Mouse (Mus musculus) T-helper 1 cell (primary cell): ENCODE data around the gene Cd101.

Experiments
- in situ Hi-C: fragments of 300-600 bp; cut with MboI, MseI; formaldehyde crosslinking; loops from one replicate; pipeline ENCODE4 v1.15.1; 2025; ENCODE audit warnings: high pct_unique_total_duplicates

Gene Cd101

DNA sequence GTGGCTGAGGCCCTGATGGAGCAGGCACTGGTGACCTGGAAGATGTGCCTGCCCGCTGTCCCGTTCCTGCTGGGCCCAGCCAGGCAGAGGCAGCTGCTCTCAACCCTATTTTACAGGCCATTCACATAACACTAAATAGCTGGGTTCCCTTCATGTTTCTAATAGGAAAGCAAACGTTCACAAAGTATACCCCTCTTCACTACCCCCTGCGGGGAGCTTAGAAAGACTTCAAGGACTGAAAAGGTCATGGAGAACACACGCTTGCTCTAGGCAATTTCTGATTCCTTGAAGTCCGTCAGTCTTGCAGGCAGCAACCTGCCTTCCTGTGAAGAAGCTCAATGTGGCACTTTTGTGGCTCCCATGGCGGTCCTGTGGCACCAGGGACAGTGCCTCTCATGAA lies 12.6 kb upstream of the Cd101 start:
- in situ Hi-C loops: no loop called here

DNA sequence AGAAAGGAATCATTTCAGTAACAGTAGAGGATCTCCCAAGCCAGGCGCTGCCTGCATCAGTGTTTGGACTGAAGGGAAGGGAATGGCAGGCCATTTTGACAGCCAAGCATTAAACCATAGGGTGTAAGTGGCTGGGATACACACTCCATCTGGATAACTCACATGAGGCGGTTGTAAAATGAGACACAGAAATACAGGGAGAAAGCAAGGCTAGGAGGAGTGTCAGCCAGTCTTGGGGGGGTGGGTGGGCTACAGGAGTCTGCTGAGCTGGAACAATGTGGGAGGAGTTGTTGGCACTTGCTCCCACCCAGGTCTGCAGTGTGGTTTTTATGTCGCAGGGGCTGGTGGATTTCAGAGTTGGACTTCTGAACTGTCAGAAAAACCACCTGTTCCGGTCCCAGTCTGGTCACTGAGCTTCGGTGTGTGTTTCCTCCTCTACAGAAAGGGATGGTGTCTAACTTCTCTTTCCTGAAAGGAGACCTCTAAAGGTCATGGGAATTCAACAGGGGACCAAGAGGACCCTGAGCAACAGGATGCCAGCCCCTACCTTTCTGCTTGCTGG lies 8.7 kb upstream of the Cd101 start:
- in situ Hi-C loops: no loop called here

- in situ Hi-C loops: no loop called here
Measured at GRCm38 (mm10) chr3:101036001-101036400, 6.6 kb upstream of the Cd101 start.

- in situ Hi-C loops: no loop called here
Measured at GRCm38 (mm10) chr3:101034509-101034908, 5.2 kb upstream of the Cd101 start.

GRCm38 (mm10) chr3:101033644-101034043 lies 4.3 kb upstream of the Cd101 start:
- in situ Hi-C loops: no loop called here

- in situ Hi-C loops: no loop called here
Measured at GRCm38 (mm10) chr3:101031456-101032142, 2.2 kb upstream of the Cd101 start.

DNA sequence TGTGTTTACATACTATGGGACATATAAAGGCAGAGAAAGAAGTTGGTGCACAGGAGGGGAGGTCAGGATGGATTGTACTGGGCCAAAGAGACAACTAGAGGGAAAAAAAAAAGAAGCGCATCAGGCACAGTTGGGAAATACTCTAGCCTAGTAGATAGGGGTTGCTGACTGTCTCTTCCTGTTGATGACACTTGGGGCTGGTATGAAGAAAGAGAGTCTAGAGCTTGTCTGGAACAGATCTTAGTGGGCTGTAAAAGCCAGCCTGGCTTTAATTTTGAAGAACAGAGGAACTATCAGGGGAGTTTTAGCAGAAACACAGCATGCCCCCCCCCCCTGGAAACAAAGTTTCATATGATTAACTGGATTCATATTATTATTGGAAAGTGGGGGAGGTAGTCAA lies 1.3 kb upstream of the Cd101 start:
- in situ Hi-C loops: no loop called here

- in situ Hi-C loops: no loop called here
Measured at GRCm38 (mm10) chr3:101026741-101027140, 2.6 kb downstream of the Cd101 start.

- in situ Hi-C loops: no loop called here
Measured at GRCm38 (mm10) chr3:101022967-101023366, 6.4 kb downstream of the Cd101 start.

DNA sequence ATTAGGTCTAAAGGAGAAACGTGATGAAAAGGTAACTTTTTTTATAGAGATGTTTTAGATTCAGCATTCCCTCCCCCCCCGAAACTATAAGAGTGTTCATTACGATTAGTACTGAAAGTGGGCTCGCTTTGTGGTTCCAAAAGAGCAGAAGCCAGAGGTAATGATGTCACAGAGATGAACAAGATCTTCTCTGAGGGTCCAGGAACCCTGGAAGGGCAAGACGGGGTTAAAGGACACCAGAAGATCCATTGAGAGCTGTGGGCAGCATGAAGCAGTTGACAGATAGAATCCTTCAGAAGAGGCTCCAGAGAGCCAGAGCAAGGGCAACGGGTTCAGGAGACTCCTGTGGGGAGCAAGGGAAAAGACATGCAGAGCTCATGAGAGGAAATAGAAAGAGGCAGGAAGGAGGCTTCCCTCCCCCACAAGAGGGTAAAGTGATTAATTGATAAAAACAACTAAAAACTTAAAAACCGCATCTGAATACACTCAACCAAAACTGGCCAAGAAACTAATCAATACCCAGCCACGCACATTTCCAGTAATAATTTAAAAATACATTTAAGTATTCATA lies 7.8 kb downstream of the Cd101 start:
- in situ Hi-C loops: no loop called here

DNA sequence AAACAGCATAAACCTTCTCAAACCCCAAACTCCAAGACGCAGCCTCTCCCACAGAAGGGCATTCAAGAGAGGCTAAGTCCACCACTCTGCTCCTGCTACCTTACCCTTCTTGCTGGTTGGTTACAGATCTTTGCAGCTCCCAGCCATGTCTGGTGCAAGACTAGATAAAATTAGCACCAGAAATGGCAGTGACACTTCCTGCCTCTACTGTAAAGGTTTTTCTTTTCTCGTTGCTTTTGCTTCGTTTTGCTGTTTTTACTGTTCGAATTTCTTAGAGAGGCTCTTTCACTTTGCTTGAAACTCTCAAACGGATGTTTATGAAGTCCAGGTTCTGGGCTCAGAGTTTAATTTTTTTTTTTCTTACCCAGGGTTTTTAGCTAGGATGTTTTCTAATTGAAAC lies 8.3 kb downstream of the Cd101 start:
- in situ Hi-C loops: no loop called here

DNA sequence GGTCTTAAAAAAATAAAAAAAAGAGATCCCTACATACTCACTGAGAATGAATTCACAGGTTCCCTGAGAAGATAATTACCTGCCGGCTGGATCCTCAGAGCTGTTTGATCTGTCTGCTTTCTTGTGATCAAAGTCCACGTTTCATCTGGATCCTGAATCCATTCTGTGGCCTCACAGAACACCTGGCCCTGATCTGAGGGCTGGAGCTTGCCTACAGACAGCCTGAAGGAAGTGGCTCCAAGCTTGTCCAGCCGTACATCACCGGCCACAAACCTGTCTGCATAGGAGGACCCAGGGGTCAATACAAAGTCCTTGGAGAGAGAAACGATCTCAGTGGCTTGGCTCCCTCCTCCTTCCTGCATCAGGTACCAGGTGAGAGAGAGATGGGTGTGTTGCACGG lies 10.9 kb downstream of the Cd101 start:
- in situ Hi-C loops: no loop called here

DNA sequence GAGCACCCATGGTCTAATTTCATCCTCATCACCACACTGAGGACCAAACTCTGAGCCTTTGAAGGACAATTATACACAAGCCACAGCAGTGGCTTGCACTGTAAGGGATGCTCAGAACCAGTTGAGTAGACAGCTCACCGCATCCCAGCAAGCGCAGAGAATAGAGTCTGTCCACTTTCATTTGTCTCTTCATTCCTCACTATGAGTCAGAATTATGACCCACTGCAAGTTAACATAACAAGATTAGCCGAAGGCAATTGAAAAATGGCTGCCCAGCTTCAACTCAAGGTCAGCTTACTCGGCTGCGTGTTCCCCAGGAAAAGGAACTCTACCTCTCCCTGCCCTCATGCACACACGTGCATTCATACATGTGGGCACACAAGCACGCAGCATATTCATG lies 13.3 kb downstream of the Cd101 start:
- in situ Hi-C loops: no loop called here

- in situ Hi-C loops: no loop called here
Measured at GRCm38 (mm10) chr3:101015254-101015653, 14.1 kb downstream of the Cd101 start.

DNA sequence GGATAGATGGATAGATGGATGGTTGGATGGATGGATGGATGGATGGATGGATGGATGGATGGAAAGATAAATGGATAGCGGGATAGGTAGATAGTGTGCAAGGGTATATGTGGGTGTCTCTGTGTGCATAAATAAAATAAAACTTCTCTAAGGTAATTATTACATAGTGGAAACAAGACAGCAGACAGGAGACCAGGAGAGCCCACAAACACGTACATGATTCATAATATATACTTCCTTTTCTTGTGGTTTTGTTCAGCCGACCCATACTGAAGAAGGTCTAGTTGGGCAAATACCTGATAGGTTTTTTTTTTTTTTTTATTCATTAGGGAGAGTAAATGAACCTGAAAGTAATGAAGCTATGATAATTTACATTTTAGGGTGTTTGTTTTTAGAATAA lies 15.8 kb downstream of the Cd101 start:
- in situ Hi-C loops: no loop called here

- in situ Hi-C loops: no loop called here
Measured at GRCm38 (mm10) chr3:101013005-101013404, 16.4 kb downstream of the Cd101 start.

DNA sequence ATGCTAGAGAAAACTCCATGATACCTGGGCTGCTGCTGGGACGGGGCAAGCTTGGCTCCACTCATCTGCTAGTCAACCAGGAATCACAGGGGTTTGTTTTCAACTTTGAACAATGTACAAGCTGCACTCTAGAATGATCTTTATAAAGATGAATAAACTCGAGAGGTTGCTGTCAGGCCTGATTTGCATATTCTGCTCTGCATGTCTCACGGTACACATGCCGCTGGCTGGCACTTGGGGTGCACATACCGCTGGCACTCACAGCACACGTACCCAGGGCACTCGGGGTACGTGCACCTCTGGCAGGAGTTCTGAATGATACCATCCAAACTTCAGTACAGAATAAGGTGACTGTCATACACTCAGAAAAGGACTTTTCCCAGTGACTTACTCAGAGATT lies 16.8 kb downstream of the Cd101 start:
- in situ Hi-C loops: no loop called here

DNA sequence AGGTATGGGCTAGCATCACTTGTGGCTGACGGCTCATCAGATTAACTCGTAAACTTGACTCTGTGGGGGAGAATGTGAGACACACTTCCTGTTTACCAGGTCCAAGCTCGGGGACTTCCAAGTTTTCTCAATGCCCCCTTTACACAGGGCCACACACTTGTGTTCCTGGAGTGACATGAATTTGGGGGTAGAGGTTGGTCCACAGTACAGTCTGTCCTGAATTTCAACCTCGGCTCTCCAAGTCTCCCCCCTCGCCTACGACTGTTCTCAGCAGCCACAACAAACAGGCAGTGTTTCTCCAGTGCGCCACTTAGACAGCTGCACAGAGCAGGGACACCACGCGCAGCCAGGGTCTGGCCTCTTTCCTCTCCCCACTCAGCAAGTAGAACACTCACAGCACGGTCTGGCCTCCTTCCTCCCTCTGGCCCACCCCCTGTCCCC lies 17.2 kb downstream of the Cd101 start:
- in situ Hi-C loops: no loop called here

GRCm38 (mm10) chr3:101011203-101011600 lies 18.2 kb downstream of the Cd101 start:
- in situ Hi-C loops: no loop called here

GRCm38 (mm10) chr3:101010589-101011202 lies 18.7 kb downstream of the Cd101 start:
- in situ Hi-C loops: no loop called here

- in situ Hi-C loops: no loop called here
Measured at GRCm38 (mm10) chr3:101007112-101007782, 22.1 kb downstream of the Cd101 start.

DNA sequence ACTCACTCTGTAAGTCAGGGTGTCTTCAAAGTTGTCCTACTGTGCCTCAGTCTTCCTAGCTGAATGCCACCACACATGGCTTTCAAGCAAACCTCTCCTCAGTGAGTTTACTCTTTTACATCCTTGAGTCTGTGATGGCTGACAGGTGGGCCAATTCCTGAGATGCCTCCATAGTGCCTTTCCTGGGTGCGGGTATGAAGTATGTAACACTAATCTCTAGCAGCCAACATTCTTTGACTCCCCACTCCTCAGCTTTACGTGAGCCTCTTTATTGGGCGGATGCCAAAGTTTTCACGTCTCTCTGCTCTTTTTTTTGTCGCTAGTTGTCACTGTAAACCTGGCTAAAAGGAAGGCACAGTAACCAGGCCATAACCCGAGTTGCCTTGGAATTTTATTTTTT lies 24.0 kb downstream of the Cd101 start:
- in situ Hi-C loops: no loop called here
